Comparison of ENCODE assay signal across 14 mouse cellular contexts in genomic region chr2:115605829-115606336, GRCm38 (mm10). TPM values are rescaled to one million over a fixed set of nuclear protein-coding genes. Genes with fewer than 3 reads are reported as not detected.
DNase-seq lines count a peak whose midpoint lies in the region; ATAC-seq lines count a peak whose summit lies in the region.
"Had no signal": no experiment of that assay in that cellular context is flagged by ENCODE, and none has a peak within 500 bp of the region (broad histone marks: within the 10 kb centered on the region; RNA-seq: fewer than 3 reads in every experiment).

No protein-coding gene starts in this region.

- no peaks in the 10 kb centered on the region for H3K9me3 ChIP-seq in limb, embryonic 13.5 days
- H3K9me3 ChIP-seq in limb, embryonic 10.5 days (replicated peaks) = no peaks in the 10 kb centered on the region
- H3K9me3 ChIP-seq in liver, embryonic 13.5 days (replicated peaks) = no peaks in the 10 kb centered on the region
- H3K9me3 ChIP-seq: forebrain, embryonic 12.5 days; stomach, embryonic 15.5 days had no signal

- H3K27me3 ChIP-seq in limb, embryonic 13.5 days = peaks cover 11% of the 10 kb centered on the region; the same call in 1 of the 2 replicates
- no peaks in the 10 kb centered on the region for H3K27me3 ChIP-seq in limb, embryonic 10.5 days (ENCODE audit: low read depth, poor library complexity, severe bottlenecking)
- H3K27me3 ChIP-seq in liver, embryonic 13.5 days = no peaks in the 10 kb centered on the region
- H3K27me3 ChIP-seq: forebrain, embryonic 12.5 days; stomach, embryonic 15.5 days had no signal

- WGBS in limb, embryonic 13.5 days = 52% methylated on average over 1 of the region's 1 CpGs
- 45% methylated on average over 1 of the region's 1 CpGs for WGBS in limb, embryonic 10.5 days
- 38% methylated on average over 1 of the region's 1 CpGs for WGBS in liver, embryonic 13.5 days (ENCODE audit: insufficient replicate concordance)

- no peak overlapping the region for H3K4me3 ChIP-seq in limb, embryonic 13.5 days
- H3K4me3 ChIP-seq in limb, embryonic 10.5 days = no peak overlapping the region
- H3K4me3 ChIP-seq in liver, embryonic 13.5 days (replicated peaks) = no peak overlapping the region
- H3K4me3 ChIP-seq: forebrain, embryonic 12.5 days; stomach, embryonic 15.5 days had no signal

- H3K36me3 ChIP-seq in limb, embryonic 13.5 days = no peaks in the 10 kb centered on the region
- H3K36me3 ChIP-seq in limb, embryonic 10.5 days = no peaks in the 10 kb centered on the region
- H3K36me3 ChIP-seq in liver, embryonic 13.5 days = no peaks in the 10 kb centered on the region
- H3K36me3 ChIP-seq: forebrain, embryonic 12.5 days; stomach, embryonic 15.5 days had no signal

- H3K4me2 ChIP-seq in limb, embryonic 13.5 days (replicated peaks) = no peak overlapping the region
- H3K4me2 ChIP-seq in liver, embryonic 13.5 days = no peak overlapping the region
- H3K4me2 ChIP-seq: forebrain, embryonic 12.5 days; hindbrain, embryonic 14.5 days; stomach, embryonic 15.5 days had no signal

- H3K4me1 ChIP-seq in limb, embryonic 13.5 days = 0 out of 2 replicates have a peak, but pooled peaks cover 2% of the 10 kb centered on the region
- 0 out of 2 replicates have a peak, but pooled peaks cover 4% of the 10 kb centered on the region for H3K4me1 ChIP-seq in limb, embryonic 10.5 days
- peaks cover 31% of the 10 kb centered on the region for H3K4me1 ChIP-seq in liver, embryonic 13.5 days (replicated peaks)
- H3K4me1 ChIP-seq: stomach, embryonic 15.5 days had no signal

- no peak overlapping the region for H3K9ac ChIP-seq in limb, embryonic 13.5 days
- no peak overlapping the region for H3K9ac ChIP-seq in liver, embryonic 13.5 days
- H3K9ac ChIP-seq: forebrain, embryonic 12.5 days; hindbrain, embryonic 14.5 days; stomach, embryonic 15.5 days had no signal

- H3K27ac ChIP-seq in limb, embryonic 13.5 days = no peak overlapping the region
- no peak overlapping the region for H3K27ac ChIP-seq in limb, embryonic 10.5 days
- H3K27ac ChIP-seq in liver, embryonic 13.5 days = no peak overlapping the region
- H3K27ac ChIP-seq: forebrain, embryonic 12.5 days; hindbrain, embryonic 14.5 days; stomach, embryonic 15.5 days had no signal

- peak; percentile 75 for DNase-seq in adrenal gland, adult 2 months
- DNase-seq in adrenal gland, adult 18-20 months (ENCODE audit: low spot score in 2 of 2) = no peak
- no peak for DNase-seq in limb, embryonic 10.5 days (ENCODE audit: low spot score)
- DNase-seq in adrenal gland, postnatal 14 days = peak; percentile 54
- DNase-seq in liver, embryonic 13.5 days = no peak
- no peak for DNase-seq in T-cell, adult 2 months (ENCODE audit: low spot score)
- DNase-seq in spleen, adult 18-20 months = no peak
- DNase-seq: B cell, adult 2 months; cerebellum, postnatal 14 days; right cerebral cortex, adult 18-20 months had no signal

- peak; percentile 75 for ATAC-seq in limb, embryonic 13.5 days (ENCODE audit: low FRiP score, low read depth)
- peak; percentile 65 for ATAC-seq in liver, embryonic 13.5 days (ENCODE audit: low read depth)

RNA-seq across cellular contexts. Expression of gene BC052040, which starts 24.4 kb away (rescaled TPM):
- 1 to 10 TPM; 3.0 to 4.4 TPM for total RNA-seq in adrenal gland, adult 2 months (2021)
- 0.68 and 0.93 TPM in 2 replicates for polyA plus RNA-seq in adrenal gland, adult 2 months (2012; rRNA removed)
- 1 to 10 TPM; 2.5 to 2.7 TPM for total RNA-seq in adrenal gland, adult 18-20 months (2021)
- 9.1 and 9.7 TPM in 2 replicates for polyA plus RNA-seq in limb, embryonic 13.5 days (2015; fragmentation: Nextera tagmentation; extraction: Ambion mirVana)
- 18.0 and 19.0 TPM in 2 replicates for polyA plus RNA-seq in limb, embryonic 10.5 days (2016; fragmentation: Nextera tagmentation; extraction: Ambion mirVana)
- 4.0 and 4.6 TPM in 2 replicates for total RNA-seq in adrenal gland, postnatal 14 days (2021)
- polyA plus RNA-seq in liver, embryonic 13.5 days (2015; fragmentation: Nextera tagmentation; extraction: Ambion mirVana) = 6.5 and 9.9 TPM in 2 replicates

Comparison
In these comparisons a context has a peak if more than half of its experiments do, and no peak if none do; other contexts are left out.
1. DNase-seq: peak in adrenal gland, adult 2 months (single experiment) and adrenal gland, postnatal 14 days (single experiment); none in adrenal gland, adult 18-20 months (0 of 2), limb, embryonic 10.5 days (single experiment), liver, embryonic 13.5 days (single experiment), T-cell, adult 2 months (single experiment) and spleen, adult 18-20 months (0 of 2).